Mouse (Mus musculus) myocyte (in vitro differentiated cells): ENCODE results near the gene Ugt1a7c. TPM values are rescaled to one million over a fixed set of nuclear protein-coding genes. Genes with fewer than 3 reads are reported as not detected.
"Not testable (repeated sequence)": the region's sequence is repeated elsewhere in the genome, so short reads cannot be mapped to it uniquely, and the experiment has no call there.

Source experiments
- H3K27me3 ChIP-seq: one replicate; pipeline ENCODE4 v1.6.1; 2011; ENCODE audit not compliant: control insufficient read depth, insufficient read depth, insufficient read length
- H3K36me3 ChIP-seq: one replicate; pipeline ENCODE4 v1.6.1; 2011; ENCODE audit not compliant: control insufficient read depth, insufficient read depth
- H3K4me2 ChIP-seq: one replicate; pipeline ENCODE4 v1.6.1; 2011; ENCODE audit warnings: low read depth, control low read depth
- H3K4me3 ChIP-seq: one replicate; pipeline ENCODE4 v1.5.1; 2011; ENCODE audit warnings: mild to moderate bottlenecking, control low read depth, moderate library complexity
- H3K79me2 ChIP-seq: one replicate; pipeline ENCODE4 v1.6.1; 2011; ENCODE audit not compliant: control insufficient read depth, insufficient read depth
- H3ac ChIP-seq: one replicate; pipeline ENCODE4 v1.6.1; 2011; ENCODE audit not compliant: control insufficient read depth, insufficient read length
- CEBPB ChIP-seq: IDR thresholded peaks from 2 replicates; pipeline ENCODE4 v1.6.1; 2011; ENCODE audit warnings: mild to moderate bottlenecking, moderate library complexity; ENCODE audit not compliant: poor library complexity, insufficient read depth, severe bottlenecking
- E2F4 ChIP-seq: IDR thresholded peaks from one replicate; pipeline ENCODE4 v1.6.1; 2011; ENCODE audit warnings: mild to moderate bottlenecking, control low read depth, moderate library complexity; ENCODE audit not compliant: insufficient read depth
- MAX ChIP-seq: IDR thresholded peaks from one replicate; pipeline ENCODE4 v1.6.1; 2011; ENCODE audit warnings: low read depth, mild to moderate bottlenecking, control low read depth
- MYOD1 ChIP-seq, 3 experiments: IDR thresholded peaks; one replicate each; pipeline ENCODE4 v1.6.1; 2011; ENCODE audit warnings: control low read depth in 2 of 3, low read depth in 2 of 3, mild to moderate bottlenecking in 2 of 3, moderate library complexity in 1 of 3; ENCODE audit not compliant: insufficient read length in 2 of 3, control insufficient read depth in 1 of 3
- MYOG ChIP-seq, 3 experiments: IDR thresholded peaks; one replicate each; pipeline ENCODE4 v1.6.1; 2011; ENCODE audit warnings: control low read depth in 2 of 3, low read depth in 2 of 3, mild to moderate bottlenecking in 2 of 3; ENCODE audit not compliant: insufficient read length in 2 of 3, control insufficient read depth in 1 of 3, insufficient read depth in 1 of 3
- POLR2A ChIP-seq: IDR thresholded peaks from one replicate; pipeline ENCODE4 v1.6.1; 2011; ENCODE audit warnings: low read depth, mild to moderate bottlenecking, control low read depth, moderate library complexity; ENCODE audit not compliant: insufficient read length
- POLR2AphosphoS2 ChIP-seq: IDR thresholded peaks from one replicate; pipeline ENCODE4 v1.6.1; 2011; ENCODE audit warnings: low read depth, control low read depth; ENCODE audit not compliant: insufficient read length
- REST ChIP-seq: IDR thresholded peaks from one replicate; pipeline ENCODE4 v1.6.1; 2011; ENCODE audit warnings: mild to moderate bottlenecking, control low read depth, moderate library complexity; ENCODE audit not compliant: insufficient read depth, insufficient read length
- SRF ChIP-seq: IDR thresholded peaks from one replicate; pipeline ENCODE4 v1.6.1; 2011; ENCODE audit warnings: low read depth; ENCODE audit not compliant: control insufficient read depth, insufficient read length
- TCF12 ChIP-seq: IDR thresholded peaks from one replicate; pipeline ENCODE4 v1.6.1; 2011; ENCODE audit warnings: mild to moderate bottlenecking, control low read depth; ENCODE audit not compliant: poor library complexity, insufficient read depth, severe bottlenecking
- TCF3 ChIP-seq: IDR thresholded peaks from one replicate; pipeline ENCODE4 v1.6.1; 2011; ENCODE audit warnings: low read depth, control low read depth; ENCODE audit not compliant: insufficient read length
- USF1 ChIP-seq: IDR thresholded peaks from one replicate; pipeline ENCODE4 v1.6.1; 2011; ENCODE audit warnings: low read depth, mild to moderate bottlenecking, control low read depth, moderate library complexity
- polyA plus RNA-seq: library from polyadenylated mRNA; unstranded; fragments of >200 nt; fragmentation: generic; extraction: Trizol; gene quantifications from one replicate; pipeline ENCODE4 v1.2.1, GENCODE M21; 2012; ENCODE audit warnings: missing spikeins

The Ugt1a7c gene
- polyA plus RNA-seq, 1 experiment, result 0.18 TPM

- Histone ChIP-seq H3K27me3 (no peaks in the 10 kb centered on the region), H3K4me2 (peak overlapping the region; percentile 47), H3ac (no peak overlapping the region), H3K36me3 (no peaks in the 10 kb centered on the region), H3K79me2 (no peaks in the 10 kb centered on the region), H3K4me3 (no peak overlapping the region)
- TF ChIP-seq MYOD1 (IDR thresholded peaks at IDR 0.05; ENCODE audit: control insufficient read depth in 1 of 3, insufficient read length in 2 of 3, low read depth in 2 of 3) (no peak), POLR2A (no peak), MAX (no peak), TCF3 (no peak), REST (no peak), TCF12 (no peak), CEBPB (no peak), E2F4 (no peak), POLR2AphosphoS2 (no peak), SRF (no peak), MYOG (IDR thresholded peaks at IDR 0.05; ENCODE audit: control insufficient read depth in 1 of 3, insufficient read depth in 1 of 3, insufficient read length in 2 of 3, low read depth in 2 of 3) (no peak)
Observed at GRCm38 (mm10) chr1:88133908-88134456, 39.1 kb downstream of the Ugt1a7c start.

DNA sequence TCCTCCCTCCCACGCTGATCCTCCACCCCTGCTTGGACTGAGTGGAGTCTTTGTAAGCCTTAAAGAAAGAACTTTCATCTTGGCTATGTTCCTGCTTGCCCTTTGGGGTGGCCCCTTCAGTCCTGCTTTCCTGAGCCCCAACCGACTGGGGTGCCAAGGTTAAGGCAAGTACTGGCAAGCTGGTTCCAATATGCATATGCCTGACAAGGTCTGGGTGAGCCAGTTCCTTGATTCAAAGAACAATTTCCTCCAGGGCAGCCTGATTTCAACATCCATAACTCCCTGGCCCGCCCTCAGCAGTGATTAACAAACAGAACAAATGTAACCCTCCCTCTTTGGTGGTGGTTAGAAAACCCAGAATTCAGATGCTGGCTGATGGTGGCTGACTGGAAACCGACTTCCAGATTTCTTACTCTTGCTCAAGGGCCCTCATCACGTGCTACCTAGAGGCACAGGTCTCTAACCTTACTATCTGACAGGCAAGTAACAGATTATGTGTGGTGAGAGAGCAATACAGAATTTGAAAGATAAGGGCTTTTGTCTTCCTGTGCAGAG is 39.7 kb downstream of the Ugt1a7c start, which contains the start of gene Ugt1a6a:
TSS of gene Ugt1a6a (plus strand) at position 353 of the 555 bp plus-strand sequence.
- TF ChIP-seq CEBPB (peak; percentile 55; the same call in 1 of the 2 replicates), POLR2A (peak; percentile 17)
- not testable (repeated sequence) for H3ac ChIP-seq, H3K36me3 ChIP-seq, H3K4me3 ChIP-seq, H3K27me3 ChIP-seq, H3K79me2 ChIP-seq
- peak within 1 kb of the TSS; percentile 51 for H3K4me2 ChIP-seq

DNA sequence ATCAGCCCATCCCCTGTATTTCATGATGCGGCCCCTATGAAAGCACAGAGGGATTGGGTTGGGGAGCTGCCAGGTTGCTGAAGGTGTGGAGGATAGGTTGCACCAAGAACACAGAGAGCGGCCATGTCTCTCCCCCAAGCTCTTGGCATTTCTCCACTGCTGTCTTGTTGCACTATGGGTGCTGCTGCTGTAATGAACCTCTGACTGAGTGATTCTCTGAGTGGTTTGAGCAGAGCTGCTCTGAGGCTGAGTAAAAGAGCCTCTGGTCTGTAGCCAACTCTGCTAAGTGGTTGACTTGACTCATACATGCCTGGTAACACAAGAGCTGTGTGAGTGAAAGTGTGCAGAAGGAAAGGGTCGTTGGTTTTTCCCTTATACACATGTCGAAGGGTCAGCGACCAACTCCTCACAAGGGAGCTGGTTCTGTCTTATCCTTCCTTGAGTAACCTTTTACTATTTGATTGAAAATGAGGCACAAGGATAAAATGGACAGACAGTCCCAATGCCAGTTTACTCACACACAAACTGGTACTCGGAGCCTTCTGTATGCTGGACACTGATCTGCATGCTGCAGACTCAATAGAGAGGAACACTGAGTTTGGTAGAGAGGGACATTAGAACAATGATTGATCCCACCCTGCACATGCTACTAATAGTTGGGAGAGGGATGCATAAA is 40.5 kb downstream of the Ugt1a7c start:
- peak overlapping the region; percentile 51 for H3K4me2 ChIP-seq
- not testable (repeated sequence) for H3K27me3 ChIP-seq, H3ac ChIP-seq, H3K79me2 ChIP-seq, H3K4me3 ChIP-seq, H3K36me3 ChIP-seq

DNA sequence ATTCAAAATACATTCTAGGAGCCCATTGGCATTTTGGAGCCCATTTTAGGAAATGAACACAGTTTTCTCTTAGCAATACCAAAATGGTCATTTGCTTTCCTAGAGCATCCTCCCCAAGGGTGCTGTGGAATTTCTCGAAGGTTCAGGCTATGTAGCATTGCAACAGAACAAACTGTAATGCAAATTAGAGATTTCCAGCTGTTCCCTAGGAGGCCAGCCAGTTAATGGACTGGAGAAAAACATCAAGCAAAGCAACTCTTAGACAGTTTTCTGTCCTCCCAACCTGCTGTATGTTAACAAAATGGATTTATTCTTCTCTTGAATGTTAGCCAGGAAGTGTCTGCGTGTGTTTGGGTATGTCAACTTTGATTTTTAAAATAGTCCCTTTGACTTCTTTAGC is 41.8 kb downstream of the Ugt1a7c start:
- H3ac ChIP-seq, result no peak overlapping the region
- no peak for TF ChIP-seq USF1
- TF ChIP-seq POLR2AphosphoS2, result no peak
- no peak for TF ChIP-seq CEBPB
- TF ChIP-seq TCF12, result no peak
- no peak for TF ChIP-seq E2F4
- no peak for TF ChIP-seq MYOG (IDR thresholded peaks at IDR 0.05; ENCODE audit: control insufficient read depth in 1 of 3, insufficient read depth in 1 of 3, insufficient read length in 2 of 3, low read depth in 2 of 3)
- TF ChIP-seq TCF3, result no peak
- TF ChIP-seq POLR2A, result no peak
- TF ChIP-seq REST, result no peak
- TF ChIP-seq SRF, result no peak
- no peak for TF ChIP-seq MYOD1 (IDR thresholded peaks at IDR 0.05; ENCODE audit: control insufficient read depth in 1 of 3, insufficient read length in 2 of 3, low read depth in 2 of 3)
- no peak for TF ChIP-seq MAX
- H3K79me2 ChIP-seq, result no peaks in the 10 kb centered on the region
- no peak overlapping the region for H3K4me3 ChIP-seq
- H3K36me3 ChIP-seq, result no peaks in the 10 kb centered on the region
- H3K27me3 ChIP-seq, result no peaks in the 10 kb centered on the region
- H3K4me2 ChIP-seq, result no peak overlapping the region

DNA sequence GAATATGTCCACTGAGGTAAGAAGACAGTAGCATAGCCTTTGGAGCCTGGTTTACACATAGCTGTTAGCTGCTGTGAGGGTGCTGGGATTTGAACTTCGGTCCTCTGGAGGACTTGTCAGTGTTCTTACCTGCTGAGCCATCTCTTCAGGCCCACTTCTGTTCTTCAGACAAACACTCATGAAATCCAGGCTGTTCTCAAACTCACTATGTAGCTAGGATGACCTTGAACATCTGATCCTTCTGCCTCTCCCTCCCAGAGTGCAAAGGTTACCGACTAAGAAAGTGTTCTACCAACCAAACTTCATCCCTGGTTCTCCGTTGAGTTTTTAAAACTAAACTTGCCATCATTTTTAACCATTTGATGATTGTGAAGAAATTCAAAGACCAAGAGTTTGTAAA is 42.4 kb downstream of the Ugt1a7c start:
- H3K36me3 ChIP-seq, result no peaks in the 10 kb centered on the region
- no peaks in the 10 kb centered on the region for H3K79me2 ChIP-seq
- TF ChIP-seq SRF (no peak), MAX (no peak), POLR2A (no peak), CEBPB (no peak), POLR2AphosphoS2 (no peak), TCF3 (no peak), REST (no peak), TCF12 (no peak), MYOD1 (IDR thresholded peaks at IDR 0.05; ENCODE audit: control insufficient read depth in 1 of 3, insufficient read length in 2 of 3, low read depth in 2 of 3) (no peak), MYOG (IDR thresholded peaks at IDR 0.05; ENCODE audit: control insufficient read depth in 1 of 3, insufficient read depth in 1 of 3, insufficient read length in 2 of 3, low read depth in 2 of 3) (no peak), E2F4 (no peak), USF1 (no peak)
- H3K4me3 ChIP-seq, result no peak overlapping the region
- H3K4me2 ChIP-seq, result no peak overlapping the region
- no peaks in the 10 kb centered on the region for H3K27me3 ChIP-seq
- H3ac ChIP-seq, result no peak overlapping the region
